Mouse (Mus musculus) gastrocnemius, postnatal 25 days (tissue): ENCODE measurements around the gene Vmn2r99. TPM values are rescaled to one million over a fixed set of nuclear protein-coding genes. Genes with fewer than 3 reads are reported as not detected.

Experiments
- DNase-seq: peaks from one replicate; pipeline ENCODE4 v3.0.0; 2022
- long read RNA-seq, 2 experiments: library from polyadenylated mRNA; stranded (forward); transcript quantifications; one replicate each; pipeline ENCODE4 v2.0.0; 2021
- total RNA-seq, 2 experiments: library from RNA; stranded (reverse); gene quantifications; 1 replicate in 1 of 2; 2 replicates in 1 of 2; pipeline ENCODE4 v1.2.3; 2021

Gene Vmn2r99
- not detected for total RNA-seq
- long read RNA-seq, experiment 1, result 0 reads
- long read RNA-seq, experiment 2, result 0 reads

DNA sequence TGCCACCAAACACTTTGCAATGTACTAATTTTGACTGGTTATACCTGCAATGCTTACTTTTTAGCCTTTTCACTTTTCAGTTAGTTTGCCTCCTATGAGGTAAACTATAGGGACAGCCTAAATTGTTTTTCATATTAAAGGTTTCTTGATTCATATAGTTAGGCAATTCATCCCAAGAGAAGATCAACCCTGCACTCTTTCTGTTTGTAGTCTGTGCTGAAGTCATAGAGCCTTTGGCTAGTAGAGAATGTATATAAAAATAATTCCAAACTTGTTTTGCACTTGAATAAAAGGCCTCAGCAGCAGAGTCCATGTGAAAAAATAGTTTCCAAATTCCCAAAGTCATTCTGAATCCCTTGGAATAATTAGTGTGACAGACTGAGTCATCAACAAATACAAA lies at the start of gene Vmn2r99:
TSS of gene Vmn2r99 (plus strand) at position 301 of the 400 bp plus-strand sequence.
- no peak for DNase-seq

DNA sequence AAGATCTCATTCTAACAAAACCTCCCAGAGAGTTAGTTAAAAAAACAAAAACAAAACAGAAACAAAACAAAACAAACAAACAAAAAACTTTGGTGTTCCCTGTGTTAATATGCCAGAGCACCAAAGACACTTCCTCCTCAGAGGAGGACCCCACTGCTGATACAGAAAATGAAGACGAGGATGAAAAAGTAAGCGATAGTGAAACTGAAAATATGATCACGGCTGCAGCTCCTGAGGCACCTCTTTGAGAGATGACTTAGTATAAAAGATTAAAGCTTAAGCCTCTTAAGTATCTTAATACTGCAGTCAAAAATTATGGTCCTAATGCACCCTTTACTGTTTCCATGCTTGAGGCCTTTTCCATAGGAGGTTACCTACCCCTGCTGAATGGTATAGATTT lies 75.9 kb downstream of the Vmn2r99 start:
- DNase-seq, result no peak

DNA sequence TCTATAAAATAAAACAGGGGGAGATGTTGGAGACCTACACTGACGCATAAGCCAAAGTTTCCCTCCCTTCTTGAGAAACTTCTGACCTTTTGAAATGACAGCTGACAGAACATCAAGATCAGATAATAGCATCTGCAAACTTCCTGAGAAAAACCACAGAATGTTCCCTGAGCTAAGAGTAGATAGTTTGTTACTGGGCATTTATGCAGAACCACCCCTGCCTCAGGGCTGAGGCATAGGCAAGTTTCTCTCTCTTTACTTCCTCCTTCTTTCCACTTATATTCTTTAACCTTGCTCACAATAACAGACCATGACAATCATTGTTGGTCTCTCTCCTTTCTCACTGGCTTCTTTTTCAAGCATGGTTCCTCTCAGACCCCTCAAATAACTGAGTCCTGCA lies 83.2 kb downstream of the Vmn2r99 start:
- no peak for DNase-seq

Other genes starting within 250 kb of the Vmn2r99 start
- gene Vmn2r100, start 142.8 kb downstream of the Vmn2r99 start, total RNA-seq, result not detected
- not detected for gene Vmn2r101, start 215.3 kb downstream of the Vmn2r99 start, total RNA-seq